Mouse (Mus musculus) layer of hippocampus, postnatal 14 days (tissue): ENCODE measurements around the gene Krt42. TPM values are rescaled to one million over a fixed set of nuclear protein-coding genes. Genes with fewer than 3 reads are reported as not detected.

Experiments used
- total RNA-seq, 2 experiments: library from RNA; stranded (reverse); gene quantifications; 2 replicates each; pipeline ENCODE4 v1.2.3; 2021

Krt42 gene
- total RNA-seq, 2 experiments from 2014 or later = not detected

Other genes with a start within 250 kb of the Krt42 start
- gene Krt33b, start 240.0 kb downstream of the Krt42 start, total RNA-seq = not detected
- gene Krt34, start 228.3 kb downstream of the Krt42 start, total RNA-seq = not detected
- not detected for gene Krt31, start 219.3 kb downstream of the Krt42 start, total RNA-seq
- gene Krt32, start 181.6 kb downstream of the Krt42 start, total RNA-seq = not detected
- gene Krt35, start 173.6 kb downstream of the Krt42 start, total RNA-seq = not detected
- not detected for gene Krt36, start 164.2 kb downstream of the Krt42 start, total RNA-seq
- not detected for gene Krt13, start 148.3 kb downstream of the Krt42 start, total RNA-seq
- 1 to 10 TPM in 1 of 2 experiments, under 1 TPM in 1; 0.55 to 1.2 TPM for gene Krt15, start 133.9 kb downstream of the Krt42 start, total RNA-seq
- under 1 TPM; 0.48 to 0.81 TPM for gene Krt19, start 121.2 kb downstream of the Krt42 start, total RNA-seq
- gene Krt9, start 76.6 kb downstream of the Krt42 start, total RNA-seq = 1 to 10 TPM; 1.8 to 2.1 TPM
- gene Krt14, start 62.3 kb downstream of the Krt42 start, total RNA-seq = not detected
- not detected for gene Krt16, start 21.0 kb downstream of the Krt42 start, total RNA-seq
- gene Krt17, start 8.8 kb downstream of the Krt42 start, total RNA-seq = not detected
- 100 to 1,000 TPM; 704 to 721 TPM for gene Eif1, start 50.0 kb upstream of the Krt42 start, total RNA-seq
- not detected for gene Gast, start 64.5 kb upstream of the Krt42 start, total RNA-seq
- gene Hap1, start 86.3 kb upstream of the Krt42 start, total RNA-seq = 100 to 1,000 TPM; 110 to 123 TPM
- gene Jup, start 127.9 kb upstream of the Krt42 start, total RNA-seq = 10 to 100 TPM; 40.8 to 43.0 TPM
- gene P3h4, start 145.0 kb upstream of the Krt42 start, total RNA-seq = 1 to 10 TPM; 7.5 to 8.1 TPM
- 10 to 100 TPM; 11.9 TPM for gene Fkbp10, start 145.8 kb upstream of the Krt42 start, total RNA-seq
- 10 to 100 TPM; 50.4 to 58.2 TPM for gene Nt5c3b, start 171.9 kb upstream of the Krt42 start, total RNA-seq
- 1 to 10 TPM; 1.1 to 1.4 TPM for gene Klhl10, start 172.0 kb upstream of the Krt42 start, total RNA-seq
- 10 to 100 TPM; 94.3 to 98.1 TPM for gene Klhl11, start 202.9 kb upstream of the Krt42 start, total RNA-seq